Comparison of ENCODE assay signal across 15 mouse cellular contexts in the genomic region with DNA sequence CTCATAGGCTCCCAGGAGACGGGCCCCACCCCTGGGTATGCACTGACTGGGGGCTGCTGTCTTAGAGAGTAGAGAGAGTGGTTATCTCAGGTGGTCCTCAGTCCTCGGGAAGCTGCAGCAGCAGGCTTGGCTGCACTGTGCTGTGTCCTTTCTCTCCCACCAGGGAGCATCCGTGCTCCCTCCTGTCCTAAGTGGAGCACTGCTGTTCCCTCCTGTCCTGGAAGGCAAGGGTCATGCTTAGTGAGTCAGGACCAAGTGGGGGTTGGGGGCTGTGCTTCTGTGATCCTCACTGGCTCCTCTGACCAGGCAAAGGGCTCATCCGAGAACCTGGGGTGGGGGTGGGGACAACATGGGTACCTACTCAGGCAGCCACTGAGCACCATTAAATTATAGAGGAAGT. TPM values are rescaled to one million over a fixed set of nuclear protein-coding genes. Genes with fewer than 3 reads are reported as not detected.
DNase-seq lines count a peak whose midpoint lies in the region; ATAC-seq and TF ChIP-seq lines count a peak whose summit lies in the region.
"Had no signal": no experiment of that assay in that cellular context is flagged by ENCODE, and none has a peak within 500 bp of the region (broad histone marks: within the 10 kb centered on the region; RNA-seq: fewer than 3 reads in every experiment).

No protein-coding gene starts in this region.

- DNase-seq in cerebellum, adult 2 months = no peak
- no peak for DNase-seq in cerebellum, adult 11 months
- no peak for DNase-seq in lung, adult 2 months
- no peak for DNase-seq in lung, postnatal 25 days (ENCODE audit: low spot score)
- DNase-seq in forebrain, embryonic 14.5 days (ENCODE audit: low spot score) = no peak
- DNase-seq in adrenal gland, postnatal 4 days (ENCODE audit: low spot score in 2 of 2) = no peak
- DNase-seq: gastrocnemius, postnatal 14 days; right cerebral cortex, postnatal 4 days had no signal

- H3K4me3 ChIP-seq in cerebellum, adult 2 months (replicated peaks; ENCODE audit: insufficient read depth, low read depth, low read length) = no peak overlapping the region
- H3K4me3 ChIP-seq in lung, adult 2 months (replicated peaks; ENCODE audit: extremely low read depth, low read depth, low read length) = no peak overlapping the region
- H3K4me3 ChIP-seq in kidney, embryonic 14.5 days (ENCODE audit: low read length) = no peak overlapping the region
- H3K4me3 ChIP-seq in liver, embryonic 15.5 days (replicated peaks) = no peak overlapping the region
- H3K4me3 ChIP-seq in forebrain, embryonic 14.5 days (ENCODE audit: low read depth, low read length) = no peak overlapping the region
- H3K4me3 ChIP-seq: forebrain, embryonic 12.5 days; limb, embryonic 12.5 days; neural tube, embryonic 15.5 days; stomach, embryonic 15.5 days had no signal

- whole genome bisulfite sequencing in cerebellum, adult 2 months = 48% methylated on average over 4 of the region's 4 CpGs
- WGBS in lung, adult 2 months = 69% methylated on average over 4 of the region's 4 CpGs
- WGBS in kidney, embryonic 14.5 days = 44% methylated on average over 4 of the region's 4 CpGs
- 58% methylated on average over 4 of the region's 4 CpGs for WGBS in liver, embryonic 15.5 days (ENCODE audit: insufficient replicate concordance)
- WGBS in forebrain, embryonic 14.5 days = 57% methylated on average over 4 of the region's 4 CpGs

- H3K36me3 ChIP-seq in kidney, embryonic 14.5 days (ENCODE audit: control insufficient read depth, insufficient read depth, low read length) = peaks cover 9% of the 10 kb centered on the region; the same call in 1 of the 2 replicates
- H3K36me3 ChIP-seq in liver, embryonic 15.5 days (replicated peaks) = peaks cover 39% of the 10 kb centered on the region
- H3K36me3 ChIP-seq in forebrain, embryonic 14.5 days (ENCODE audit: control insufficient read depth, insufficient read depth, low read length) = peaks cover 8% of the 10 kb centered on the region; the same call in 1 of the 2 replicates

- peaks cover 29% of the 10 kb centered on the region for H3K4me1 ChIP-seq in cerebellum, adult 2 months (ENCODE audit: control insufficient read depth, insufficient read depth, low read length)
- H3K4me1 ChIP-seq in lung, adult 2 months (ENCODE audit: control insufficient read depth, insufficient read depth, low read length) = peaks cover 24% of the 10 kb centered on the region
- H3K4me1 ChIP-seq in kidney, embryonic 14.5 days (ENCODE audit: control insufficient read depth, insufficient read depth, low read length) = 0 out of 2 replicates have a peak, but pooled peaks cover 6% of the 10 kb centered on the region
- H3K4me1 ChIP-seq in liver, embryonic 15.5 days (replicated peaks) = peaks cover 56% of the 10 kb centered on the region
- H3K4me1 ChIP-seq in forebrain, embryonic 14.5 days (ENCODE audit: control insufficient read depth, insufficient read depth, low read length) = no peaks in the 10 kb centered on the region
- H3K4me1 ChIP-seq: forebrain, embryonic 12.5 days; limb, embryonic 12.5 days had no signal

- no peak for TF ChIP-seq POLR2A in cerebellum, adult 2 months (IDR thresholded peaks at IDR 0.05; ENCODE audit: borderline replicate concordance, insufficient read depth, low read length)
- no peak for TF ChIP-seq POLR2A in lung, adult 2 months (IDR thresholded peaks at IDR 0.05; ENCODE audit: borderline replicate concordance, extremely low read depth, low read depth, low read length)

- no peaks in the 10 kb centered on the region for H3K9me3 ChIP-seq in kidney, embryonic 14.5 days (ENCODE audit: control insufficient read depth, low read length)
- no peaks in the 10 kb centered on the region for H3K9me3 ChIP-seq in liver, embryonic 15.5 days (replicated peaks)
- no peaks in the 10 kb centered on the region for H3K9me3 ChIP-seq in forebrain, embryonic 14.5 days (replicated peaks; ENCODE audit: control insufficient read depth, low read length)
- H3K9me3 ChIP-seq: forebrain, embryonic 12.5 days; limb, embryonic 12.5 days; neural tube, embryonic 15.5 days; stomach, embryonic 15.5 days had no signal

- H3K4me2 ChIP-seq in kidney, embryonic 14.5 days (replicated peaks; ENCODE audit: low read depth, low read length) = no peak overlapping the region
- no peak overlapping the region for H3K4me2 ChIP-seq in liver, embryonic 15.5 days
- H3K4me2 ChIP-seq in forebrain, embryonic 14.5 days (ENCODE audit: low read length) = no peak overlapping the region
- H3K4me2 ChIP-seq: forebrain, embryonic 12.5 days; limb, embryonic 12.5 days; midbrain, embryonic 11.5 days; neural tube, embryonic 15.5 days; stomach, embryonic 15.5 days had no signal

- peak; percentile 28; the same call in 1 of the 2 replicates for ATAC-seq in kidney, embryonic 14.5 days (ENCODE audit: low FRiP score, low TSS enrichment)
- 0 out of 2 replicates have a peak, but pooled peaks have one; percentile 20 for ATAC-seq in liver, embryonic 15.5 days (ENCODE audit: insufficient read depth)
- no peak for ATAC-seq in forebrain, embryonic 14.5 days

- H3K9ac ChIP-seq in kidney, embryonic 14.5 days (ENCODE audit: low read depth, low read length) = no peak overlapping the region
- no peak overlapping the region for H3K9ac ChIP-seq in liver, embryonic 15.5 days
- no peak overlapping the region for H3K9ac ChIP-seq in forebrain, embryonic 14.5 days (ENCODE audit: low read length)
- H3K9ac ChIP-seq: forebrain, embryonic 12.5 days; limb, embryonic 12.5 days; neural tube, embryonic 15.5 days; stomach, embryonic 15.5 days had no signal

- H3K27me3 ChIP-seq in cerebellum, adult 2 months (ENCODE audit: control insufficient read depth, insufficient read depth, low read length) = no peaks in the 10 kb centered on the region
- no peaks in the 10 kb centered on the region for H3K27me3 ChIP-seq in kidney, embryonic 14.5 days (ENCODE audit: control insufficient read depth, insufficient read depth, low read length)
- H3K27me3 ChIP-seq in liver, embryonic 15.5 days = no peaks in the 10 kb centered on the region
- H3K27me3 ChIP-seq in forebrain, embryonic 14.5 days (replicated peaks; ENCODE audit: control insufficient read depth, insufficient read depth, low read length) = no peaks in the 10 kb centered on the region
- H3K27me3 ChIP-seq: forebrain, embryonic 12.5 days; limb, embryonic 12.5 days; neural tube, embryonic 15.5 days; stomach, embryonic 15.5 days had no signal

- no peak overlapping the region for H3K27ac ChIP-seq in cerebellum, adult 2 months (ENCODE audit: insufficient read depth, low read length)
- H3K27ac ChIP-seq in kidney, embryonic 14.5 days (ENCODE audit: low read depth, low read length) = no peak overlapping the region
- H3K27ac ChIP-seq in liver, embryonic 15.5 days (replicated peaks) = no peak overlapping the region
- no peak overlapping the region for H3K27ac ChIP-seq in forebrain, embryonic 14.5 days (ENCODE audit: low read depth, low read length)
- H3K27ac ChIP-seq: forebrain, embryonic 12.5 days; limb, embryonic 12.5 days; neural tube, embryonic 15.5 days; stomach, embryonic 15.5 days had no signal

- TF ChIP-seq CTCF in cerebellum, adult 2 months (IDR thresholded peaks at IDR 0.05; ENCODE audit: borderline replicate concordance, insufficient read depth, low read depth, low read length) = 0 out of 2 replicates have a peak, but pooled peaks have one; percentile 19
- TF ChIP-seq CTCF in lung, adult 2 months (IDR thresholded peaks at IDR 0.05; ENCODE audit: insufficient read depth, low read length) = 0 out of 2 replicates have a peak, but pooled peaks have one; percentile 16

RNA-seq across cellular contexts. Expression of gene Sbno2, which starts 16.2 kb away (rescaled TPM):
- 25.4 and 28.9 TPM in 2 replicates for polyA plus RNA-seq in cerebellum, adult 2 months (2012; rRNA removed)
- 83.7 and 85.8 TPM in 2 replicates for polyA plus RNA-seq in lung, adult 2 months (2012; rRNA removed)
- polyA plus RNA-seq in kidney, embryonic 14.5 days (2014; fragmentation: Nextera tagmentation; extraction: Ambion mirVana) = 10.6 and 14.8 TPM in 2 replicates
- polyA plus RNA-seq in liver, embryonic 15.5 days (2015; fragmentation: Nextera tagmentation; extraction: Ambion mirVana) = 10.4 and 12.3 TPM in 2 replicates
- polyA plus RNA-seq in forebrain, embryonic 14.5 days (2014; fragmentation: Nextera tagmentation; extraction: Ambion mirVana) = 8.1 and 11.1 TPM in 2 replicates
- 10 to 100 TPM; 51.7 to 53.2 TPM for total RNA-seq in adrenal gland, postnatal 4 days (2021)

RNA-seq across cellular contexts. Expression of gene Stk11, which starts 26.5 kb away (rescaled TPM):
- polyA plus RNA-seq in cerebellum, adult 2 months (2012; rRNA removed) = 110 and 112 TPM in 2 replicates
- polyA plus RNA-seq in lung, adult 2 months (2012; rRNA removed) = 161 and 168 TPM in 2 replicates
- 26.6 and 42.0 TPM in 2 replicates for polyA plus RNA-seq in kidney, embryonic 14.5 days (2014; fragmentation: Nextera tagmentation; extraction: Ambion mirVana)
- 16.4 and 21.8 TPM in 2 replicates for polyA plus RNA-seq in liver, embryonic 15.5 days (2015; fragmentation: Nextera tagmentation; extraction: Ambion mirVana)
- polyA plus RNA-seq in forebrain, embryonic 14.5 days (2014; fragmentation: Nextera tagmentation; extraction: Ambion mirVana) = 25.5 and 27.7 TPM in 2 replicates
- 100 to 1,000 TPM; 130 to 139 TPM for total RNA-seq in adrenal gland, postnatal 4 days (2021)

RNA-seq across cellular contexts. Expression of gene Gpx4, which starts 42.2 kb away (rescaled TPM):
- 888 and 964 TPM in 2 replicates for polyA plus RNA-seq in cerebellum, adult 2 months (2012; rRNA removed)
- 581 and 623 TPM in 2 replicates for polyA plus RNA-seq in lung, adult 2 months (2012; rRNA removed)
- 552 and 641 TPM in 2 replicates for polyA plus RNA-seq in kidney, embryonic 14.5 days (2014; fragmentation: Nextera tagmentation; extraction: Ambion mirVana)
- 603 and 658 TPM in 2 replicates for polyA plus RNA-seq in liver, embryonic 15.5 days (2015; fragmentation: Nextera tagmentation; extraction: Ambion mirVana)
- polyA plus RNA-seq in forebrain, embryonic 14.5 days (2014; fragmentation: Nextera tagmentation; extraction: Ambion mirVana) = 555 and 632 TPM in 2 replicates
- 100 to 1,000 TPM; 576 to 622 TPM for total RNA-seq in adrenal gland, postnatal 4 days (2021)

RNA-seq across cellular contexts. Expression of gene Atp5d, which starts 49.3 kb away (rescaled TPM):
- polyA plus RNA-seq in cerebellum, adult 2 months (2012; rRNA removed) = 736 and 758 TPM in 2 replicates
- 709 and 1,054 TPM in 2 replicates for polyA plus RNA-seq in lung, adult 2 months (2012; rRNA removed)
- polyA plus RNA-seq in kidney, embryonic 14.5 days (2014; fragmentation: Nextera tagmentation; extraction: Ambion mirVana) = 519 and 582 TPM in 2 replicates
- polyA plus RNA-seq in liver, embryonic 15.5 days (2015; fragmentation: Nextera tagmentation; extraction: Ambion mirVana) = 291 and 300 TPM in 2 replicates
- polyA plus RNA-seq in forebrain, embryonic 14.5 days (2014; fragmentation: Nextera tagmentation; extraction: Ambion mirVana) = 412 and 467 TPM in 2 replicates
- total RNA-seq in adrenal gland, postnatal 4 days (2021) = 100 to 1,000 TPM; 401 to 425 TPM

RNA-seq across cellular contexts. Expression of gene Polr2e, which starts 49.6 kb away (rescaled TPM):
- 224 and 231 TPM in 2 replicates for polyA plus RNA-seq in cerebellum, adult 2 months (2012; rRNA removed)
- polyA plus RNA-seq in lung, adult 2 months (2012; rRNA removed) = 199 and 208 TPM in 2 replicates
- 276 and 310 TPM in 2 replicates for polyA plus RNA-seq in kidney, embryonic 14.5 days (2014; fragmentation: Nextera tagmentation; extraction: Ambion mirVana)
- 81.3 and 84.4 TPM in 2 replicates for polyA plus RNA-seq in liver, embryonic 15.5 days (2015; fragmentation: Nextera tagmentation; extraction: Ambion mirVana)
- polyA plus RNA-seq in forebrain, embryonic 14.5 days (2014; fragmentation: Nextera tagmentation; extraction: Ambion mirVana) = 205 and 219 TPM in 2 replicates
- 100 to 1,000 TPM; 103 to 112 TPM for total RNA-seq in adrenal gland, postnatal 4 days (2021)
